Mouse (Mus musculus): Measurements from ENCODE around the gene Shisa2. TPM values are rescaled to one million over a fixed set of nuclear protein-coding genes. Genes with fewer than 3 reads are reported as not detected.

The Shisa2 gene
- polyA plus RNA-seq, 1 experiment from 2014 or later = 4.7 TPM

DNA sequence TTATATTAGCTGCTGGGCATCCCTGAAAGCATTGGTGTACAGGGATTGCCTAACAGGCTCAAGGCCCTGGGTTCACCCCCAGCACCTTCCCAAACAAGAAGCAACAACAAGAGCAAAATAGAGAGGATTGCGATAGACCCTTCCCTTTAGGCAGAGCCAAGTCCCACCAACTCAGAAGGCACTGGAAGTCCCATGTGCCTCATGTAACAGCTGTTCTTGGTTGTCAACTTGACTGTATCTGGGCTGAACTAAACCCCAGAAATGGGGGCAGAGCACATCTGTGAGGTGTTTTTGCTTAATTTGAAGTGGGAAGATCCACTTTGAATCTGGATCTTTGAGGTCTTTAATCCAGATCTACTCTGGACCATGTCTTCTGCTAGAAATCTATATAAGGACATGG is 32.0 kb downstream of the Shisa2 start:
- H3K27me3 ChIP-seq (ENCODE audit: control insufficient read depth, insufficient read depth, low read depth, low read length) = no peaks in the 10 kb centered on the region
- no peaks in the 10 kb centered on the region for H3K4me1 ChIP-seq (ENCODE audit: control insufficient read depth, insufficient read depth, low read length)
- no peaks in the 10 kb centered on the region for H3K36me3 ChIP-seq (ENCODE audit: control insufficient read depth, insufficient read depth, low read length)
- 94% methylated on average over 1 of the region's 1 CpGs for WGBS
- no peak overlapping the region for H3K4me2 ChIP-seq (ENCODE audit: low read length)
- no peaks in the 10 kb centered on the region for H3K9me3 ChIP-seq (replicated peaks; ENCODE audit: control insufficient read depth, low read length, poor library complexity, severe bottlenecking)
- H3K27ac ChIP-seq (ENCODE audit: low read length) = no peak overlapping the region
- ATAC-seq = no peak
- H3K9ac ChIP-seq (ENCODE audit: low read depth, low read length) = no peak overlapping the region
- H3K4me3 ChIP-seq (ENCODE audit: low read depth, low read length) = no peak overlapping the region

DNA sequence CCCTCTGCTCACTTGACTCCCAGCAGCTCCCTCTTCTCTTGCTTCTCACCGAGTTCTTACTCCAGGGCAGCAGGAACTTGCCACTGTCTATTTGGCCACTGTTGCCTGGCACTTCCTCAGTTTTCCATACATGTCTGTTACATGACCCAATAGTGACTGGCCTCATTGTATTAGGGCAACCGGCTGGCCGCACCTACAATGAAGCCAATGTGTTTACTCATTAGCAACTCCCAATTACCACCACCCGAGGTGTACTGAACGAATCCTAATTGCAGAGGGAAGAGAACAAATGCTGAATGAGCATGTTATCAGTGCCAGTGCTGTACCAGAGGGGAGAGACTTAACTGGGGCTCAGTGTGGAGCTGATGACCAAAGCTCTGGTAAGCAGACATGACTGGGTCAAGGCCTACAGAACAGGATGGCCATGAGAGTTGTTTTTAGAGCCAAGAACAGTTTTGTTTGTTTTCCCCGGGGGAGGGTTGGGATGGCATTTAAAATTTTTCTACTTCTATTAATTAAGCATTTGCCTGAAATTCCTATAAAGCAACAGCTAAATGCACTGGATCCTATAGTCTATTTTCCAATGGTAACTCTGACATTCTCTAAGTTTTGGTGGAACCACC is 47.9 kb downstream of the Shisa2 start:
- no peaks in the 10 kb centered on the region for H3K27me3 ChIP-seq (ENCODE audit: control insufficient read depth, insufficient read depth, low read depth, low read length)
- no peaks in the 10 kb centered on the region for H3K4me1 ChIP-seq (ENCODE audit: control insufficient read depth, insufficient read depth, low read length)
- no peak overlapping the region for H3K9ac ChIP-seq (ENCODE audit: low read depth, low read length)
- no peak overlapping the region for H3K27ac ChIP-seq (ENCODE audit: low read length)
- H3K9me3 ChIP-seq (replicated peaks; ENCODE audit: control insufficient read depth, low read length, poor library complexity, severe bottlenecking) = no peaks in the 10 kb centered on the region
- no peak for ATAC-seq
- H3K4me3 ChIP-seq (ENCODE audit: low read depth, low read length) = no peak overlapping the region
- 82% methylated on average over 6 of the region's 6 CpGs for WGBS
- no peaks in the 10 kb centered on the region for H3K36me3 ChIP-seq (ENCODE audit: control insufficient read depth, insufficient read depth, low read length)
- H3K4me2 ChIP-seq (ENCODE audit: low read length) = no peak overlapping the region

DNA sequence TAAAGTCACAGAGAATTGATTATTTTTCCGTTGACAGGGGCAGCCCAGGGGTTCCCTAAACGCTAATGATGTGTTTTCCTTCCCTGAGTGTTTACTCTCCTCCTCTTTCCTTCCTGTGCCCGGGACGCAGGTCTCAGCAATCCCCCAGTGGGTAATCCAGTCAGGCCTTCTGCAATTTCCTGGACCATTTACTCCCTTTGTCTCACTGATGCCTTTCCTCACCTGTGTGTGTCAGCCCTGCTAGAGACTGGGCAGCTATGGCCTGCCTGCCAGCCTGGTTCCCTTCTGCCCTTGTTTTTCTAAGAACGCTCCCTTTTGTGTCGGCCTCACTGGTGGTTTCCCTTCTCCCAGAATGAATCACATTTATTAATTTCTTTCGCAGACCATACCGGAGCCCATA is 49.4 kb downstream of the Shisa2 start:
- Histone ChIP-seq H3K27ac (ENCODE audit: low read length) (no peak overlapping the region), H3K9ac (ENCODE audit: low read depth, low read length) (peak overlapping the region; percentile 33; the same call in 1 of the 2 replicates), H3K9me3 (replicated peaks; ENCODE audit: control insufficient read depth, low read length, poor library complexity, severe bottlenecking) (no peaks in the 10 kb centered on the region), H3K4me3 (ENCODE audit: low read depth, low read length) (no peak overlapping the region), H3K4me2 (ENCODE audit: low read length) (no peak overlapping the region), H3K36me3 (ENCODE audit: control insufficient read depth, insufficient read depth, low read length) (no peaks in the 10 kb centered on the region), H3K27me3 (ENCODE audit: control insufficient read depth, insufficient read depth, low read depth, low read length) (no peaks in the 10 kb centered on the region), H3K4me1 (ENCODE audit: control insufficient read depth, insufficient read depth, low read length) (no peaks in the 10 kb centered on the region)
- WGBS = 42% methylated on average over 8 of the region's 8 CpGs
- ATAC-seq = no peak

DNA sequence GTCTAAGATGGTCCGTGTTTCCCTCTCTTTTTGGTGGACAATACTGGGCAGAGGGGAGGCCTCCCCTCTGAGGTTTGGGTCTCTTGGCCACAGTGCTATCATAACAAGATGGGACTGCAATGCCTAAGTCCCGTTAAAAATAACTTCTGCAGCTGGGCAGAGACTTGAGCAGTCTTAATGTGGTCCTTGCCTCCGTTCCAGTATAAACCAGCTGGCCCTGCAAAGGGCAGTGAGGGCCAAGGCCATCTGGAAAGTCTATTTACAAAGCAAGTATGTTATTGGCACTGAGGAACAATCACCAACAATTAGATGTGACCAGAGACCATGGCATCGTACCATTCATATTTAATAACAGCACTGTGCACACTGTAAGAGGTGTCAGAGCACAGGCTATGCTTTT is 50.2 kb downstream of the Shisa2 start:
- WGBS = 81% methylated on average over 4 of the region's 4 CpGs
- Histone ChIP-seq H3K9me3 (replicated peaks; ENCODE audit: control insufficient read depth, low read length, poor library complexity, severe bottlenecking) (no peaks in the 10 kb centered on the region), H3K27ac (ENCODE audit: low read length) (no peak overlapping the region), H3K4me2 (ENCODE audit: low read length) (no peak overlapping the region), H3K36me3 (ENCODE audit: control insufficient read depth, insufficient read depth, low read length) (no peaks in the 10 kb centered on the region), H3K9ac (ENCODE audit: low read depth, low read length) (no peak overlapping the region), H3K4me3 (ENCODE audit: low read depth, low read length) (no peak overlapping the region), H3K4me1 (ENCODE audit: control insufficient read depth, insufficient read depth, low read length) (no peaks in the 10 kb centered on the region), H3K27me3 (ENCODE audit: control insufficient read depth, insufficient read depth, low read depth, low read length) (no peaks in the 10 kb centered on the region)
- no peak for ATAC-seq

DNA sequence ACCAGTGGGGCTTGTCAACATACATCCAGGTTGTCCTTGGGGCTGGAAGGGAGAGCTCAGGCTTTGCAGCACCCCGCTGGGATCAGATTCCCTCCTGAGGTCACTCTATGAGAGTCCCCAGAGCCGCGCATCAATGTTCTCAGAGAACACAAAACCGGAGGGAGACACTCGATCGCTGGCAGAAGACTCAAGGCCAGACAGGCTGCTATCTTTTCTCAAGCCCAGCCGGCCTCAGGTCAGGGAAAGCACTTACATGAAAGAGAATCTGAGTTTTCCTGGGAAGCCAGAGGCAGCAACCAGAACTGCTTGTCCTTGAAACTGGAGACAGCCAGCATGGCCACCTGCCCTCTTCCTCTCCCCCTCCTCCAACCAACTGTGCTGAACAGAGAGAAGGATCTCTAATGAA is 52.5 kb downstream of the Shisa2 start:
- WGBS = 72% methylated on average over 7 of the region's 7 CpGs
- Histone ChIP-seq H3K4me2 (ENCODE audit: low read length) (no peak overlapping the region), H3K36me3 (ENCODE audit: control insufficient read depth, insufficient read depth, low read length) (no peaks in the 10 kb centered on the region), H3K27me3 (ENCODE audit: control insufficient read depth, insufficient read depth, low read depth, low read length) (no peaks in the 10 kb centered on the region), H3K27ac (ENCODE audit: low read length) (no peak overlapping the region), H3K9me3 (replicated peaks; ENCODE audit: control insufficient read depth, low read length, poor library complexity, severe bottlenecking) (no peaks in the 10 kb centered on the region), H3K9ac (ENCODE audit: low read depth, low read length) (no peak overlapping the region), H3K4me1 (ENCODE audit: control insufficient read depth, insufficient read depth, low read length) (no peaks in the 10 kb centered on the region), H3K4me3 (ENCODE audit: low read depth, low read length) (no peak overlapping the region)
- no peak for ATAC-seq

Other genes starting within 250 kb of the Shisa2 start
- 0.10 and 0.21 TPM in 2 replicates for gene Phf11c, start 229.9 kb upstream of the Shisa2 start, polyA plus RNA-seq (2015; fragmentation: Nextera tagmentation; extraction: Ambion mirVana)
- gene Setdb2, start 184.4 kb upstream of the Shisa2 start, polyA plus RNA-seq (2015; fragmentation: Nextera tagmentation; extraction: Ambion mirVana) = 6.0 and 7.3 TPM in 2 replicates
- gene Cab39l, start 184.3 kb upstream of the Shisa2 start, polyA plus RNA-seq (2015; fragmentation: Nextera tagmentation; extraction: Ambion mirVana) = 22.2 and 22.4 TPM in 2 replicates
- 31.8 and 33.6 TPM in 2 replicates for gene Cdadc1, start 27.3 kb upstream of the Shisa2 start, polyA plus RNA-seq (2015; fragmentation: Nextera tagmentation; extraction: Ambion mirVana)